Mouse (Mus musculus) erythroblast, embryonic 14.5 days (primary cell): ENCODE results near the gene Kif16b. TPM values are rescaled to one million over a fixed set of nuclear protein-coding genes. Genes with fewer than 3 reads are reported as not detected.

ENCODE experiments used
- H3K27me3 ChIP-seq: 2 replicates; pipeline ENCODE4 v1.6.1; 2012; ENCODE audit warnings: inconsistent platforms; ENCODE audit not compliant: control insufficient read depth
- H3K36me3 ChIP-seq: 2 replicates; pipeline ENCODE4 v1.6.1; 2012; ENCODE audit warnings: mild to moderate bottlenecking, inconsistent platforms; ENCODE audit not compliant: control insufficient read depth
- H3K4me1 ChIP-seq: 2 replicates; pipeline ENCODE4 v1.6.1; 2012; ENCODE audit warnings: inconsistent platforms; ENCODE audit not compliant: control insufficient read depth
- H3K4me3 ChIP-seq: replicated peaks from 2 replicates; pipeline ENCODE3; 2012; ENCODE audit warnings: moderate library complexity, mild to moderate bottlenecking, inconsistent platforms
- H3K9me3 ChIP-seq: 2 replicates; pipeline ENCODE4 v1.6.1; 2012; ENCODE audit warnings: low read length, inconsistent platforms, mixed read lengths; ENCODE audit not compliant: control insufficient read depth
- GATA1 ChIP-seq: IDR thresholded peaks from 2 replicates; pipeline ENCODE4 v1.6.1; 2012; ENCODE audit warnings: low read length, inconsistent platforms, mixed read lengths
- TAL1 ChIP-seq: IDR thresholded peaks from 3 replicates; pipeline ENCODE4 v1.6.1; 2012; ENCODE audit warnings: low read length, inconsistent platforms, mixed read lengths
- polyA plus RNA-seq: library from polyadenylated mRNA; stranded (reverse); fragments of >175 nt; gene quantifications from 2 replicates; pipeline ENCODE4 v1.2.3, GENCODE M21; 2012

The Kif16b gene
- polyA plus RNA-seq, 1 experiment = 0.07 TPM

- Histone ChIP-seq H3K9me3 (no peaks in the 10 kb centered on the region), H3K4me1 (no peaks in the 10 kb centered on the region), H3K4me3 (no peak overlapping the region), H3K27me3 (no peaks in the 10 kb centered on the region), H3K36me3 (no peaks in the 10 kb centered on the region)
- TF ChIP-seq TAL1 = no peak
- no peak for TF ChIP-seq GATA1
These were observed 66.6 kb downstream of the Kif16b start for GRCm38 (mm10) chr2:142834751-142835150.

- H3K9me3 ChIP-seq = no peaks in the 10 kb centered on the region
- no peaks in the 10 kb centered on the region for H3K27me3 ChIP-seq
- TF ChIP-seq TAL1 = no peak
- H3K4me1 ChIP-seq = no peaks in the 10 kb centered on the region
- H3K36me3 ChIP-seq = no peaks in the 10 kb centered on the region
- no peak overlapping the region for H3K4me3 ChIP-seq
These were observed 68.5 kb downstream of the Kif16b start for GRCm38 (mm10) chr2:142832617-142833422.

- Histone ChIP-seq H3K9me3 (no peaks in the 10 kb centered on the region), H3K4me1 (no peaks in the 10 kb centered on the region), H3K4me3 (no peak overlapping the region), H3K36me3 (no peaks in the 10 kb centered on the region), H3K27me3 (no peaks in the 10 kb centered on the region)
- TF ChIP-seq TAL1 = no peak
- TF ChIP-seq GATA1 = no peak
These were observed 88.3 kb downstream of the Kif16b start for GRCm38 (mm10) chr2:142813033-142813432.

DNA sequence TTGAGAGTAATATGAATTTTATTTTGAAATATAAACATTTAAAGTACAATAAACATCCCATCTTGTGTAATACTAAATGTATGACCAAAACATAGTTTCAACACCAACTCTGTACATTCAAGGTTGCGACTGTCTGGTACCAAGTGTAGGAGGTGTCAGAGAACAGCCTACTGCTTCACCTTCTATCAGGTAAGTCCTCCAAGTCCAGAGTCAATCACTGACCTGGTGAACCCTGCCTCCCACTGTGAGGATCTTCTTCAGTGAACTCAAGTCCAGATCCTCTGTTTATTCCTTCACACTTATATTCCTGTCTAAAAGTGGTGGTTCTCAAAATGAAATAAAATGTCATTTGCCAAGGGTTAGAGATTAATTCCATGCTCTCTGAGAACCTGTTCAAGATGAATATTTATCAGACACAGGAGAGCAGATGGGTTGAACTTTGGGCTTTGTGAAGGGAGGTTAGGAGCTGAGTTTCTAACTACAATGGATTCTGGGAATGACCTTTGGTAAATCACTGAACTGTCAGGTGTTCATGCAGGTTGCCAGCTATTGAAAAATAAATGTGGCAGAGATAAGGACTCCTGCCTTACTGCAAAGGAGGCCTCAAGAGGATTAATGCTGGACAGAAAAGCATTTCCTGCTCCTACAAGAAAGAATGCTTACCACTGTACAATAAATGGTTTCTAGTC is 97.4 kb downstream of the Kif16b start:
- Histone ChIP-seq H3K36me3 (no peaks in the 10 kb centered on the region), H3K4me1 (no peaks in the 10 kb centered on the region), H3K27me3 (no peaks in the 10 kb centered on the region), H3K9me3 (no peaks in the 10 kb centered on the region), H3K4me3 (no peak overlapping the region)
- TF ChIP-seq TAL1 = no peak
- no peak for TF ChIP-seq GATA1

DNA sequence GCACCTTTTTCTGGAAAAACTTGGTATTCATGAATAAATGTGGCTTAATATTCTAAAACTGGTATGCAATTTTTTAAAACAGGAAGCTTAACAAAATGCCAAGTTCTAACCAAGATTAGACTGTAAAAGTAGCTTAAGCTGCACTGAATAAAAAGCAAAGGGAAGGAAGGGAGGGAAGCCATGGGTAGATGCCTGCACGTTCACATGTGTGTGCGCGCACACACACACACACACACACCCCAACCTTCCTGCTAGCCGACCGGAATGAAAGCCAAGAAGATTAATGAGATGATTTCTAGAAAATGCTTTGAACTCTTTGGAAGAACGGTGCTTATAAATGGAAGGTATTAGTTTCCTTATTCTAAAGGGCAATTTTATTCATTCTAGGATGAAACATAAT is 104.0 kb downstream of the Kif16b start:
- Histone ChIP-seq H3K27me3 (no peaks in the 10 kb centered on the region), H3K9me3 (no peaks in the 10 kb centered on the region), H3K4me1 (no peaks in the 10 kb centered on the region), H3K36me3 (no peaks in the 10 kb centered on the region), H3K4me3 (no peak overlapping the region)
- TF ChIP-seq TAL1 (no peak), GATA1 (no peak)

- Histone ChIP-seq H3K4me1 (peaks cover 19% of the 10 kb centered on the region), H3K27me3 (no peaks in the 10 kb centered on the region), H3K4me3 (no peak overlapping the region), H3K9me3 (no peaks in the 10 kb centered on the region), H3K36me3 (no peaks in the 10 kb centered on the region)
- TF ChIP-seq GATA1 (no peak), TAL1 (no peak)
These were observed 126.0 kb downstream of the Kif16b start for GRCm38 (mm10) chr2:142775358-142775757.

GRCm38 (mm10) chr2:142774752-142775151 is 126.6 kb downstream of the Kif16b start:
- Histone ChIP-seq H3K27me3 (no peaks in the 10 kb centered on the region), H3K4me1 (peaks cover 19% of the 10 kb centered on the region), H3K9me3 (no peaks in the 10 kb centered on the region), H3K36me3 (no peaks in the 10 kb centered on the region), H3K4me3 (no peak overlapping the region)
- TF ChIP-seq GATA1 (no peak), TAL1 (no peak)

DNA sequence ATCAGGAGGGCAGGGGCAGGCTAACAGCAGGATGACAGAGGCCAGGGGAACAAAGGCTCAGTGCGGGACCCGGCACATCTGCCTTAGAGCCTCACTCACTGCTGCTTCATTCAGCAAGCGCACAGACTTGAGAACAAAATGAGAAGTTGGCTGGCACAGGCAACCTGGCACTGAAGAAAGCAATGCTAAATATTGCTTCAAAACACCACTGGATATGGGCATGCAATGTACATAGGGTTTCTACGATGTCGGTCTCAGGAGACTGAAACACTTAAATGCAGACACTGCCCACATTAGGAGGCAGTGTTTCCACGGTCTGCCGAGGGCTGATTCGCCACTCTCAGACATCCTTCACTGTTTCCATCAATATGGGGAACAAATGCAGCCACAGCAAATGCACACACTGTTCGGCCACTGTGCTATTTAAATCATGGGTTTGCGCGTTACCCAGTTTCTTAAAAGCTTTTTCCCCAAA is 131.6 kb downstream of the Kif16b start:
- no peaks in the 10 kb centered on the region for H3K9me3 ChIP-seq
- no peaks in the 10 kb centered on the region for H3K36me3 ChIP-seq
- no peak overlapping the region for H3K4me3 ChIP-seq
- no peaks in the 10 kb centered on the region for H3K27me3 ChIP-seq
- TF ChIP-seq TAL1 (no peak), GATA1 (no peak)
- H3K4me1 ChIP-seq = peaks cover 3% of the 10 kb centered on the region

DNA sequence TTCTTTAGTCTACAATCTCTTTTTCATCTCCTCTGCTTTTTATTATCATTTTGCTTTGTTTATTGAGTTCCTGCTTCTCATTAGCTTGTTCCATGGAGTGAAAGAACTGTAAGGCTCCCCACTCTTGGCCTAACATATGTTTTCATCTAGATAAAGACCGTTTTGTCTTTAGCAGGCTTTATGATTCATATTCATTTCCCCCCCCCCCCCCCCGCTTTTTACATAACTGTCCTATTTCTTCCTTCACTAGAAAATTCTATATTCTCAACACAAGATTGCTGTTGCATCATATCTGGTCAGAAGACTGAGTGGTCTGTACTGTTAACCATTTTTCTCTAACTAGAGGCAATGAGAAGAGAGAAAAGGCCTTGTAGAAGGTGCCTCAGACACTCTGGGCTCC is 137.1 kb downstream of the Kif16b start:
- Histone ChIP-seq H3K4me1 (no peaks in the 10 kb centered on the region), H3K27me3 (no peaks in the 10 kb centered on the region), H3K36me3 (no peaks in the 10 kb centered on the region), H3K9me3 (no peaks in the 10 kb centered on the region), H3K4me3 (no peak overlapping the region)
- TF ChIP-seq TAL1 (no peak), GATA1 (no peak)
